Mouse (Mus musculus) left cerebral cortex, adult 2 months (tissue): Measurements from ENCODE around the gene Rftn2. TPM values are rescaled to one million over a fixed set of nuclear protein-coding genes. Genes with fewer than 3 reads are reported as not detected.

ENCODE experiments used
- DNase-seq, 2 experiments: peaks; one replicate each; pipeline ENCODE4 v3.0.0; 2021 to 2022; ENCODE audit warnings: low spot score in 2 of 2, mixed read lengths in 1 of 2; ENCODE audit errors: extremely low spot score in 1 of 2
- H3K27ac ChIP-seq: fragments of 200-600 bp; 2 replicates; pipeline ENCODE4 v1.8.1; 2022
- H3K4me3 ChIP-seq: fragments of 200-600 bp; 2 replicates; pipeline ENCODE4 v1.8.1; 2022
- CTCF ChIP-seq: fragments of 200-600 bp; IDR thresholded peaks from 2 replicates; pipeline ENCODE4 v1.8.1; 2022; ENCODE audit warnings: antibody characterized with exemption, mild to moderate bottlenecking, moderate library complexity
- intact Hi-C: fragments of 180-260 bp; cut with DNase I; formaldehyde crosslinking; loops from one replicate; pipeline ENCODE4 v1.15.1; 2025
- total RNA-seq, 2 experiments: library from RNA; stranded (reverse); gene quantifications; 2 replicates each; pipeline ENCODE4 v1.2.3; 2021

Gene Rftn2
- total RNA-seq, 2 experiments from 2014 or later = 20.2 to 23.6 TPM

GRCm38 (mm10) chr1:55192824-55193223 lies 33.8 kb downstream of the Rftn2 start:
- no peak for DNase-seq
- no peak overlapping the region for H3K4me3 ChIP-seq
- TF ChIP-seq CTCF = peak; percentile 69
- no peak overlapping the region for H3K27ac ChIP-seq
- intact Hi-C loops = loop anchor here (5.0 kb wide), 1 partner anchor 34 kb away; the partner anchor contains the start of gene Rftn2

- Histone ChIP-seq H3K4me3 (no peak overlapping the region), H3K27ac (no peak overlapping the region)
- intact Hi-C loops = loop anchor here (5.0 kb wide), 1 partner anchor 35 kb away; the partner anchor contains the start of gene Rftn2
- no peak for DNase-seq
- TF ChIP-seq CTCF = no peak
Observed at GRCm38 (mm10) chr1:55192015-55192414, 34.6 kb downstream of the Rftn2 start.

DNA sequence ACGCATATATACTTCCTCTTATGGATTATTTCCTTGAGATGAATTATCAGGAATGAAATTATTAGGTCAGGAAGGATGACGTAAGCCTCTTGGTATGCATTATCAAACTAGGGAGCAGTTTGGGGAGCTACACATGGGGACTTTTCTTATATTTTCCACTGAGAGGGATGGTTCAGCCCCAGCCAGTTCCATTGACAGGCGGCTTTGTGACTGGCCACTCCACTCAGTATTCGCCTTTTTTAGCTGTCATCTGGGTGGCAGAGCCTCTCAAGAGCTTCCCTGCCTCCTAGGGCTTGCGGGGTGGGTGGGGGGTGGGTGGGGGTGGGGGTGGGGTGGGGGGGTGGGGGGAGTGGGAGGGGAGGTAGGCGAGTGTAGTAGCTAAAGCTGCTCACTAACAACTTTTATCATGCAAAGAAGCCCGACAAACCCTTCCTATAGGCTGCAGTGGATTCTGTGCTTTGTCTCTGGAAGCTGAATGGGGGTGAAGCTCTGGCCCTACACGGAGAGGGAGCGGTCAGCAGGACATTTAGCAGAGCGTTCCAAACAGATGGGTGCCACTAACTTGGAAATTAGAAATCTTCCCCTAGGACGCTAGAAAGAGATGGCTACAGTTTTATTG lies 39.9 kb downstream of the Rftn2 start:
- intact Hi-C loops = no loop called here
- TF ChIP-seq CTCF = no peak
- H3K27ac ChIP-seq = no peak overlapping the region
- no peak for DNase-seq
- H3K4me3 ChIP-seq = no peak overlapping the region

DNA sequence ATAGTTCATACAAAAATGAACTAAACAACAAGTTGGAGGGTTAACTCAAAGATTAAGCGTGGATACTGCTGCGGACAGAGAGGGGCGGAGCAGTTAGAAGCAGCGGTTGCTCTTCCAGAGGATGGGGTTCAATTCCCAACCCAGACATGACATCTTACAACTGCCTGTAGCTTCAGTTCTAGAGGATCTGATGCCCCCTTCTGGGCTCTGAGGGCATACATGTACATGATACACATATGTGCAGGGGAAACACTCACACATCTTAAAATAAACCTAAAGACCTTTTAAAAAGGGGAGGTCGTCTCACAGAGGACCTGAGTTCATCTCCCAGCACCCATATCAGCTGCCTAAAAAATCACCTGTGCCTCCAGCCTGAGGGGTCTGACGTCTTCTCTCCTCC lies 40.9 kb downstream of the Rftn2 start:
- Histone ChIP-seq H3K27ac (no peak overlapping the region), H3K4me3 (no peak overlapping the region)
- intact Hi-C loops = no loop called here
- TF ChIP-seq CTCF = peak; percentile 17
- no peak for DNase-seq

GRCm38 (mm10) chr1:55182392-55182791 lies 44.2 kb downstream of the Rftn2 start:
- no peak for TF ChIP-seq CTCF
- no peak overlapping the region for H3K4me3 ChIP-seq
- H3K27ac ChIP-seq = no peak overlapping the region
- intact Hi-C loops = no loop called here
- no peak for DNase-seq

GRCm38 (mm10) chr1:55179917-55180566 lies 46.5 kb downstream of the Rftn2 start:
- peak; percentile 8; the same call in 1 of the 2 replicates for TF ChIP-seq CTCF
- no peak overlapping the region for H3K27ac ChIP-seq
- no peak for DNase-seq
- intact Hi-C loops = no loop called here
- no peak overlapping the region for H3K4me3 ChIP-seq

GRCm38 (mm10) chr1:55174558-55175034 lies 52.0 kb downstream of the Rftn2 start:
- Histone ChIP-seq H3K27ac (no peak overlapping the region), H3K4me3 (no peak overlapping the region)
- intact Hi-C loops = no loop called here
- no peak for DNase-seq
- TF ChIP-seq CTCF = no peak

DNA sequence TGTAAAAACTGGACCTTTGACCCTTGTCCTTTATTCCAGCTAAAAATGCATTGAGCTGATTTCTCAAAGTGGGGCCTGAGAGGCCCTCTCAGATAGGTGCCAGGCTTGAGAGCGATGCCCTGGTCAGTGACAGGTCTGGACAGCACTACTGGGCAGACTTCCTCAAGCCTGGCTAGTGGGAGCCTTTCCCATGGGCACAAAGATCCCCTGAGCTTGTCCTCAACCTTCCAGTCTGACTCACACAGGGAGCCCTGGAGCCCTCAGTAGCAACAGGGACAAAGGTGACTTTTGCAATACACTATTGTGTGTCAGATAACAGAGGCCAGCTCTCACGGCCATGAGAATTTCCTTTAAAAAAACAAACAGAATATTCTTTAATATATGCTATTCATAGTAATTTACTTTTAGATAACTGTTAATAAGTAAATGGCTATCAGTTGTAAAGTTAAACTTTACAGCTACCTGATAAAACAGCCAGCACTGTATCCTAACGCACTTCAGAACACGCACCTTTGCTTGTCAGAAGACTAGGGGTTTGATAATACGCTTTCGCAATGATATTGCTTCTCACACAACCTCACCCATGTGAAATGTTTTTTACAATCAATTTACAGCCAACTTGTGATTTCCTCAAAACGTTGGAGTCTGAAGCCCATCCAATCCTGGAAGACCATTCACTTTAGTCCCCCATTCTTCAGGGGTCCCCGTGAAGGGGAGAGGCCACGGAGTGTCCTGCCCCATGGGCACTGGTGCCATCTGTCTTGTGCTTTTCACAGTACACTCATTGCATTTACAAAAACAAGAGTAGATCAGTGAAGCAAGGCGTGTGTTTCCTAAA lies 52.6 kb downstream of the Rftn2 start:
- no peak overlapping the region for H3K4me3 ChIP-seq
- intact Hi-C loops = no loop called here
- no peak overlapping the region for H3K27ac ChIP-seq
- no peak for DNase-seq
- no peak for TF ChIP-seq CTCF

GRCm38 (mm10) chr1:55171361-55172325 lies 54.9 kb downstream of the Rftn2 start:
- Histone ChIP-seq H3K27ac (no peak overlapping the region), H3K4me3 (no peak overlapping the region)
- intact Hi-C loops = no loop called here
- DNase-seq = no peak
- no peak for TF ChIP-seq CTCF

DNA sequence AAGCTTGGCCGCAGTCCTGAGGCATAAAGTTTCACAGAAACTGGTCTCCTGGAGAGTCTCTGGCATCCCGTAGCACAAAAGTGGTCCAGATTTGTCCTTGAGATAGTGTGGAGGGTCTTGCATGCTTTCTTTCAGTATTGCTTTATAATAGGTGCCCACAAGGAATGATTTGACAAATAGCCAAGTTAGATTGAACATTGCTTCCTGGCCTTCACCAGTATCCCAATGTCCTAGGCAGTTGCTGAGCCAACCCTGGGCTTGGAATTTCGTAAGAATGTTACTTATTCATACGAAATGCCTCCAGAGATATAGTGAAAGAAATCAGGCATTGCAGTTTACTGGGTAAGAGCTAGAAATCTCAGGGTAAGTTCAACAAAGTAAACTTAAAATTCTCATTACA lies 58.0 kb downstream of the Rftn2 start:
- DNase-seq = no peak
- TF ChIP-seq CTCF = no peak
- Histone ChIP-seq H3K27ac (no peak overlapping the region), H3K4me3 (no peak overlapping the region)
- intact Hi-C loops = no loop called here

- H3K27ac ChIP-seq = no peak overlapping the region
- TF ChIP-seq CTCF = no peak
- intact Hi-C loops = no loop called here
- H3K4me3 ChIP-seq = no peak overlapping the region
- DNase-seq = no peak
Observed at GRCm38 (mm10) chr1:55167560-55167959, 59.0 kb downstream of the Rftn2 start.
